Mouse (Mus musculus) layer of hippocampus, adult 18-20 months (tissue): ENCODE measurements around the gene Piwil1. TPM values are rescaled to one million over a fixed set of nuclear protein-coding genes. Genes with fewer than 3 reads are reported as not detected.

Experiments used
- total RNA-seq, 2 experiments: library from RNA; stranded (reverse); gene quantifications; 2 replicates each; pipeline ENCODE4 v1.2.3; 2021

Piwil1 gene
- total RNA-seq, 2 experiments from 2014 or later, result 0.13 to 0.20 TPM

Other genes starting within 250 kb of the Piwil1 start
- under 1 TPM; 0.54 to 0.58 TPM for gene Fzd10, start 101.7 kb upstream of the Piwil1 start, total RNA-seq